Mouse (Mus musculus) lung, embryonic 16.5 days (tissue): ENCODE measurements at regions not wholly inside any gene's neighbourhood (a gene's known extent, or its start where the extent isn't known, plus 50 kb on each side); places are given as distances from the start of the nearest gene placed in this dataset.
A peak's percentile ranks its signal among the peaks of the same experiment; 100 is the strongest.

Experiments
- ATAC-seq: fragments of 200-750 bp; cut with Nextera tagmentation; 2 replicates; pipeline ENCODE4 v1.8.0; 2017; ENCODE audit warnings: low read depth, mild to moderate bottlenecking, moderate library complexity
- H3K27ac ChIP-seq: fragments of 300-500 bp; sonication (generic); 2 replicates; pipeline ENCODE4 v1.5.1; 2014; ENCODE audit warnings: mild to moderate bottlenecking, control low read depth, low read length
- H3K27me3 ChIP-seq: fragments of 300-500 bp; sonication (generic); 2 replicates; pipeline ENCODE4 v1.6.1; 2014; ENCODE audit warnings: low read depth, low read length, mixed read lengths; ENCODE audit not compliant: control insufficient read depth, insufficient read depth
- H3K36me3 ChIP-seq: fragments of 300-500 bp; sonication (generic); 2 replicates; pipeline ENCODE4 v1.6.1; 2014; ENCODE audit warnings: low read length; ENCODE audit not compliant: control insufficient read depth, insufficient read depth
- H3K4me1 ChIP-seq: fragments of 300-500 bp; sonication (generic); replicated peaks from 2 replicates; pipeline ENCODE4 v1.6.1; 2014; ENCODE audit warnings: low read length, mixed read lengths; ENCODE audit not compliant: control insufficient read depth, insufficient read depth
- H3K4me2 ChIP-seq: fragments of 300-500 bp; sonication (generic); 2 replicates; pipeline ENCODE4 v1.6.1; 2014; ENCODE audit warnings: low read depth, low read length, control low read depth
- H3K4me3 ChIP-seq: fragments of 300-500 bp; sonication (generic); 2 replicates; pipeline ENCODE4 v1.5.1; 2014; ENCODE audit warnings: mild to moderate bottlenecking, low read length, control low read depth
- H3K9ac ChIP-seq: fragments of 300-500 bp; sonication (generic); 2 replicates; pipeline ENCODE4 v1.6.1; 2014; ENCODE audit warnings: low read length, control low read depth
- H3K9me3 ChIP-seq: fragments of 300-500 bp; sonication (generic); 2 replicates; pipeline ENCODE4 v1.6.1; 2016; ENCODE audit warnings: low read length; ENCODE audit not compliant: control insufficient read depth
- WGBS: fragments of 180-500 bp; shearing (Covaris S2); extraction: QIAGEN DNeasy Blood & Tissue Kit; methylation state at CpG from one replicate; pipeline ENCODE4 v1.1.7; 2014; 5-methylcytosine and 5-hydroxymethylcytosine counted together

DNA sequence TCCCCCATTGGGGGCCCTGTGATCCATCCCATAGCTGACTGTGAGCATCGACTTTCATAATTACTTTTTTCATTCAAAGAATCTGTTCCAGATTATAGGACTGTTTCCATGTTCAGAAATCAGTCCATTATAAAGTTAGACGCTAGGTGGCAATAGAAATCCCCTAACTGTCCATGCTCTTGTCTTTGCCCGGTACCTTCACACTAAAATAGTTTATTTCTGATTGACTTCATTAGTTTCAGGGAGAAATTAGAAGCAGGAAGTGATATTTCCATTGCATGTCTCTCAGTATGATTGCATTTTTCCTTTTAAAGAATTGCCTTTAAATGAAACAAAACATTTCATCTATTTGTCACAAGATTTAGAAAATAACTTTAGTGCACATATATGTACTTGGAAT is 131.7 kb downstream of the Fbxo8 start:
- Histone ChIP-seq H3K4me1 (no peaks in the 10 kb centered on the region), H3K27ac (no peak overlapping the region), H3K4me2 (no peak overlapping the region), H3K27me3 (no peaks in the 10 kb centered on the region), H3K9ac (no peak overlapping the region), H3K36me3 (no peaks in the 10 kb centered on the region), H3K4me3 (no peak overlapping the region), H3K9me3 (no peaks in the 10 kb centered on the region)
- ATAC-seq: no peak
- 14% methylated on average over 3 of the region's 3 CpGs for WGBS

DNA sequence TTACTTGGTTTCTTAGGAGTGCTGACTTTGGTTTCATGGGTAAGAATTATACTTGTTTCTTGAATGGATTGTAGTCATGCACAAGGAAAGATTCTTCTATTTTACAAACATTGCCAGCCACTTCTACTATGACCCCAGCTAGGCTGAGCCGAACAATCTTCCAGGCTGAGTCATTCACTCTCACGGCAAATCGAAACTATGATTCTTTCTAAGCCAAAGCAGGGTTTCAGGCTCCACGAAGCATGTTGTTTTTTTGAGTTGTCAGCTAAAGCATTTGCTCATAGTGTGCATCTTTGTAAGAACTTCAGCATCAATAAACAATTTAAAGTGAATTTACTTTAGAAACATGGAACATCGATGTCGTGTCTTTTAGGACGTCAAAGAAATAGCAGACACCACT is 133.5 kb downstream of the Fbxo8 start:
- H3K27ac ChIP-seq: no peak overlapping the region
- no peak overlapping the region for H3K4me2 ChIP-seq
- H3K36me3 ChIP-seq: no peaks in the 10 kb centered on the region
- H3K4me3 ChIP-seq: no peak overlapping the region
- WGBS: 59% methylated on average over 7 of the region's 7 CpGs
- no peaks in the 10 kb centered on the region for H3K9me3 ChIP-seq
- no peaks in the 10 kb centered on the region for H3K4me1 ChIP-seq
- H3K9ac ChIP-seq: no peak overlapping the region
- ATAC-seq: no peak
- no peaks in the 10 kb centered on the region for H3K27me3 ChIP-seq

DNA sequence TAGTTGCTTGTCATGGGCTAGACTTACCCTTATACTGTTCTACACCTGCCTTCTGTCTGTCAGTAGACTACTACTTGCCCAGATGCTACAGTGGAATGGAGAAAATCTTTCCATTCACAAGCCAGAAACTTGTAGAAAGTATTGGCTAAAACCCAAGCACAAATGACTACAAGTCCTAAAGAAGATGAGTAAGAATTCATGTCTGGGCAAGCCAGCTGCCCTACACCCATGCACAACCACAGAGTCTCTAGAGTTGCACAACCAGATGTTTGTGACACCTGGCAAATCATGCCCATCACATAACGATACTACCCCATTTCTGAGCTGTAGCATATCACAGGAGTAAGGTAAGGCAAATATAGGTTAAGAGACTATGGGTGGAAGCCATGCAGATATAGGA is 144.5 kb downstream of the Fbxo8 start:
- Histone ChIP-seq H3K27ac (no peak overlapping the region), H3K9ac (no peak overlapping the region), H3K4me1 (no peaks in the 10 kb centered on the region), H3K27me3 (no peaks in the 10 kb centered on the region), H3K36me3 (no peaks in the 10 kb centered on the region), H3K4me2 (no peak overlapping the region), H3K9me3 (no peaks in the 10 kb centered on the region), H3K4me3 (no peak overlapping the region)
- no peak for ATAC-seq
- whole genome bisulfite sequencing: 89% methylated on average over 1 of the region's 1 CpGs

GRCm38 (mm10) chr8:56700580-56701145 is 149.8 kb downstream of the Fbxo8 start:
- H3K4me2 ChIP-seq: no peak overlapping the region
- H3K36me3 ChIP-seq: no peaks in the 10 kb centered on the region
- WGBS: 55% methylated on average over 2 of the region's 2 CpGs
- H3K27ac ChIP-seq: no peak overlapping the region
- 0 out of 2 replicates have a peak, but pooled peaks have one; percentile 31 for ATAC-seq
- no peaks in the 10 kb centered on the region for H3K9me3 ChIP-seq
- H3K27me3 ChIP-seq: no peaks in the 10 kb centered on the region
- no peaks in the 10 kb centered on the region for H3K4me1 ChIP-seq
- H3K4me3 ChIP-seq: no peak overlapping the region
- no peak overlapping the region for H3K9ac ChIP-seq

- Histone ChIP-seq H3K36me3 (no peaks in the 10 kb centered on the region), H3K4me2 (peak overlapping the region; percentile 23; the same call in 1 of the 2 replicates), H3K4me3 (no peak overlapping the region), H3K27ac (no peak overlapping the region), H3K9ac (no peak overlapping the region), H3K9me3 (no peaks in the 10 kb centered on the region), H3K4me1 (no peaks in the 10 kb centered on the region; the same call in none of the 2 replicates), H3K27me3 (no peaks in the 10 kb centered on the region)
- WGBS: 35% methylated on average over 10 of the region's 10 CpGs
- no peak for ATAC-seq
Observed at GRCm38 (mm10) chr8:56706377-56706776, 155.5 kb downstream of the Fbxo8 start.

DNA sequence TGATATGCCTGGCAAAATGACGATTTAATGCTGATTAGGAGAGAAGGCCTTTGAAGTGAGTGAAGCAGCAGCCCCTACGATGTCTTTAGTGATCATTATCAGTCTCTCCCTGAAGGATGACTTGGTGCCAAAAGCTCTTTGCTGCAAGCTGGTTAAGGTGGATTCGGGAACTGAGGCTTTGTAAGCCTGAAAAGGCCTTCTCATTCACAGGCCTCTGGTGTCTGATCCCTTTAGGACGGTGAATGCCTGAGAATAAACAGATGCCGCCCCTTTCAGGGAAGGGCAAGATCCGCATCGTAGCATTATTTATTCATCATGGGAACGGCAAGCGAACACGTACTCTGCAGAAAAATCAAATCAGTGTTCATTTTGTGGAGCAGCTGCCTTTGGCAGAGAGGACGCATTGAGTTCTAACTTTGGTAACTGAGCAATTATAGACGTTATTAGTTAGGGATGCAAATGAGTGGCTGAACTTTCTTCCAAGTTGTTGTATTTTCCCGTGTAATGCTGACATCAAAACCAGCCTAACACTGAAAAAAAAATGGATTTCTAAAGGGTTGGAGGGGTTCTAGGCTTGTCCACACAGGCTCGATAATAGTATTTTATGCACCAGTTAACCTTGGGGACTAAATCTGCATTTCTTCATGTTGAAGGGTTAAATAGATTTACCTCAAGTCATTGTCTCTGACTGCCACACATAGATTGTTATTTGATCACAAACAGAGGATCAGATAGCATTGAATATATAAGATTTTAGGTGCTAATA is 156.2 kb downstream of the Fbxo8 start:
- 26% methylated on average over 14 of the region's 14 CpGs for WGBS
- H3K9me3 ChIP-seq: no peaks in the 10 kb centered on the region
- peak overlapping the region; percentile 23; the same call in 1 of the 2 replicates for H3K4me2 ChIP-seq
- H3K9ac ChIP-seq: no peak overlapping the region
- H3K27me3 ChIP-seq: no peaks in the 10 kb centered on the region
- no peaks in the 10 kb centered on the region; the same call in none of the 2 replicates for H3K4me1 ChIP-seq
- no peaks in the 10 kb centered on the region for H3K36me3 ChIP-seq
- H3K4me3 ChIP-seq: no peak overlapping the region
- H3K27ac ChIP-seq: no peak overlapping the region
- ATAC-seq: no peak

DNA sequence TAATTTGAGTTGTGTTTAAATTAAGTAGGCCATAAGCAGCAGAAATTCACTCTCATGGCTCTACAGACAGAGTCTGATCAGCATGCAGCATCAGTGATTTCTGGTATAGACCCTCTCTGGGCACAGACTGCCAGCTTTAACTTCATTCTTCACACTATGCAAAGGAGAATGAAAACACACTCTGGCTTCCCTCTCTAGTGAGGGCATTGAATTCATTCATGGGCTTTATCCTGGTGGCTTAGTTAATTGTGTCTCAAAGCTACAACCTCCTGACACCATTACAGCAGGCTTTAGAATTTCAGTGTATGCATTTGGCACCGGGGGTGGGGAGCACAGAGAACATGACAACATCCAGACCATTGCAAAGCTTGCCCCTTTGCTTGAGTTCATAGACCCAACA is 169.1 kb downstream of the Fbxo8 start:
- ATAC-seq: no peak
- no peak overlapping the region for H3K27ac ChIP-seq
- WGBS: 62% methylated on average over 1 of the region's 1 CpGs
- no peaks in the 10 kb centered on the region for H3K27me3 ChIP-seq
- H3K36me3 ChIP-seq: no peaks in the 10 kb centered on the region
- H3K9me3 ChIP-seq: no peaks in the 10 kb centered on the region; the same call in 1 of the 2 replicates
- no peak overlapping the region for H3K9ac ChIP-seq
- H3K4me2 ChIP-seq: no peak overlapping the region
- no peaks in the 10 kb centered on the region; the same call in 1 of the 2 replicates for H3K4me1 ChIP-seq
- H3K4me3 ChIP-seq: no peak overlapping the region

- H3K36me3 ChIP-seq: no peaks in the 10 kb centered on the region
- H3K9ac ChIP-seq: no peak overlapping the region
- no peaks in the 10 kb centered on the region; the same call in 1 of the 2 replicates for H3K4me1 ChIP-seq
- no peaks in the 10 kb centered on the region for H3K9me3 ChIP-seq
- H3K4me3 ChIP-seq: no peak overlapping the region
- peak; percentile 85 for ATAC-seq
- H3K27me3 ChIP-seq: no peaks in the 10 kb centered on the region
- WGBS: 30% methylated on average over 2 of the region's 2 CpGs
- H3K4me2 ChIP-seq: no peak overlapping the region
- peak overlapping the region; percentile 36; the same call in 1 of the 2 replicates for H3K27ac ChIP-seq
Observed at GRCm38 (mm10) chr8:56722473-56723236, 171.8 kb downstream of the Fbxo8 start.

DNA sequence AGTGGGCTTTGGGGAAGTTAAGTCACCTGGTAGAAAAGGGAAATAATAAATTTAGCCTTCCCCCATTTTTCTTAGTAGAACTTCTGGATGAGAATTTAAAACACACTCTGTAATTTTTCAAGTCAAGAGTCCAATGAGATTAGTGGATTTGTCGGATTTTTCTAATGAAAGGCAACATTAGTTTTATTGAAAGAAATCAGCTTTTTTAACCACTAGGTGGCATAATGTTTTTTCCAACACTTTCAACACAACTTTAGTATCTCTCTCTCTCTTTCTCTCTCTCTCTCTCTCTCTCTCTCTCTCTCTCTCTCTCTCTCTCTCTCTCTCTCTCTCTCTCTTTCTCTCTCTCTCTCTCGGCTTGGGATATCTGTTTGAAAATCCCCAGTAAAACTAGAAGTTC is 173.7 kb downstream of the Fbxo8 start:
- no peaks in the 10 kb centered on the region for H3K27me3 ChIP-seq

More for the DNA sequence above, 173.7 kb downstream of the Fbxo8 start:
- no peaks in the 10 kb centered on the region for H3K36me3 ChIP-seq
- no peaks in the 10 kb centered on the region for H3K9me3 ChIP-seq
- no peak overlapping the region for H3K27ac ChIP-seq
- no peak overlapping the region for H3K4me2 ChIP-seq
- H3K9ac ChIP-seq: no peak overlapping the region
- H3K4me1 ChIP-seq: no peaks in the 10 kb centered on the region; the same call in 1 of the 2 replicates
- H3K4me3 ChIP-seq: no peak overlapping the region
- ATAC-seq: no peak
- 76% methylated on average over 2 of the region's 2 CpGs for WGBS
